Mouse (Mus musculus) spleen, adult 2 months (tissue): ENCODE measurements at regions not wholly inside any gene's neighbourhood (a gene's known extent, or its start where the extent isn't known, plus 50 kb on each side); places are given as distances from the start of the nearest gene placed in this dataset.

Experiments
- DNase-seq, 2 experiments: peaks; one replicate each; pipeline versions ENCODE4 v3.0.0 to v3.0.0-alpha.2; 2012 to 2021; ENCODE audit warnings: low spot score in 2 of 2, low read depth in 1 of 2
- H3K27ac ChIP-seq: fragments of 200-500 bp; 2 replicates; pipeline ENCODE4 v1.5.1; 2012; ENCODE audit warnings: low read length, inconsistent platforms; ENCODE audit not compliant: insufficient read depth
- H3K27me3 ChIP-seq: fragments of 200-500 bp; 2 replicates; pipeline ENCODE4 v1.6.1; 2012; ENCODE audit warnings: mild to moderate bottlenecking, moderate library complexity, low read length, inconsistent platforms; ENCODE audit not compliant: control insufficient read depth, insufficient read depth
- H3K36me3 ChIP-seq: fragments of 200-500 bp; 2 replicates; pipeline ENCODE4 v1.6.1; 2012; ENCODE audit warnings: mild to moderate bottlenecking, low read length, inconsistent platforms; ENCODE audit not compliant: control insufficient read depth, insufficient read depth
- H3K4me1 ChIP-seq: fragments of 200-500 bp; 2 replicates; pipeline ENCODE4 v1.6.1; 2011; ENCODE audit warnings: inconsistent platforms; ENCODE audit not compliant: control insufficient read depth, insufficient read depth, insufficient read length
- H3K4me3 ChIP-seq: fragments of 200-500 bp; 2 replicates; pipeline ENCODE4 v1.5.1; 2011; ENCODE audit warnings: mild to moderate bottlenecking, inconsistent platforms; ENCODE audit not compliant: insufficient read depth, insufficient read length; ENCODE audit errors: extremely low read depth
- CTCF ChIP-seq: fragments of 200-500 bp; IDR thresholded peaks from 2 replicates; pipeline ENCODE4 v1.5.1; 2011; ENCODE audit warnings: mild to moderate bottlenecking, inconsistent platforms; ENCODE audit not compliant: insufficient read depth, insufficient read length, insufficient replicate concordance; ENCODE audit errors: extremely low read depth
- POLR2A ChIP-seq: fragments of 200-500 bp; IDR thresholded peaks from 2 replicates; pipeline ENCODE4 v1.6.1; 2011; ENCODE audit warnings: low read depth, low read length, inconsistent platforms
- whole genome bisulfite sequencing: fragments of 180-500 bp; shearing (Covaris S2); methylation state at CpG from one replicate; pipeline ENCODE4 v1.1.7; 2018; 5-methylcytosine and 5-hydroxymethylcytosine counted together

GRCm38 (mm10) chr11:114552176-114552575 is 116.1 kb upstream of the Rpl38 start:
- 93% methylated on average over 7 of the region's 7 CpGs for WGBS
- TF ChIP-seq POLR2A: no peak
- no peak for TF ChIP-seq CTCF
- H3K4me1 ChIP-seq: no peaks in the 10 kb centered on the region; the same call in 1 of the 2 replicates
- H3K27ac ChIP-seq: no peak overlapping the region
- H3K4me3 ChIP-seq: no peak overlapping the region
- H3K36me3 ChIP-seq: no peaks in the 10 kb centered on the region
- no peaks in the 10 kb centered on the region for H3K27me3 ChIP-seq
- no peak for DNase-seq

- TF ChIP-seq CTCF: no peak
- no peak for TF ChIP-seq POLR2A
- DNase-seq: no peak
- H3K27ac ChIP-seq: no peak overlapping the region
- H3K27me3 ChIP-seq: no peaks in the 10 kb centered on the region
- no peak overlapping the region for H3K4me3 ChIP-seq
- 89% methylated on average over 4 of the region's 4 CpGs for WGBS
- no peaks in the 10 kb centered on the region; the same call in 1 of the 2 replicates for H3K4me1 ChIP-seq
- H3K36me3 ChIP-seq: no peaks in the 10 kb centered on the region
Measured at GRCm38 (mm10) chr11:114551262-114551661, 117.1 kb upstream of the Rpl38 start.

- Histone ChIP-seq H3K36me3 (no peaks in the 10 kb centered on the region), H3K27ac (no peak overlapping the region), H3K4me3 (no peak overlapping the region), H3K27me3 (no peaks in the 10 kb centered on the region), H3K4me1 (no peaks in the 10 kb centered on the region)
- no peak for TF ChIP-seq POLR2A
- TF ChIP-seq CTCF: no peak
- 86% methylated on average over 5 of the region's 5 CpGs for WGBS
- no peak for DNase-seq
Measured at GRCm38 (mm10) chr11:114548658-114549057, 119.7 kb upstream of the Rpl38 start.

GRCm38 (mm10) chr11:114544212-114544611 is 124.1 kb upstream of the Rpl38 start:
- WGBS: 82% methylated on average over 3 of the region's 3 CpGs
- no peak overlapping the region for H3K4me3 ChIP-seq
- H3K36me3 ChIP-seq: no peaks in the 10 kb centered on the region
- no peaks in the 10 kb centered on the region for H3K4me1 ChIP-seq
- DNase-seq: no peak
- no peaks in the 10 kb centered on the region for H3K27me3 ChIP-seq
- H3K27ac ChIP-seq: no peak overlapping the region
- TF ChIP-seq POLR2A: no peak

DNA sequence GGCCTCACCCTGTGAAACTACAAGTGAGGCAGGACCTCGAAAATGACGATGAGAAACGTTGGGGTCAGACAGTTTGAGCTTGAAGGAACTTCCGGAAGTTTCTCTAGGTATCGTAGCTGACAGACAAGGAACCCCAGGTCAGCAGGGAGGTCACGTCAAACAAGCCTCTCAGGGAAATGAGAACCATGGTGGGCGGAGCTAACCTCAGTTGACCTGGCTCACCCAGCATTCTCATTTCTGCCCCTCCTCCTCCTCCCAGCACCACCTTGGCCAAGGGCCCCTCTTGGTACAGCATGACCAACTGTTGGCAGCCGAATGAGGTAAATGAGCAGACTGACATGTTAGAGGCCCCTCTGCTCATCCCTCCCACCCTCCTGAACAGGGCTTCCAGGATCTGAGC is 126.2 kb upstream of the Rpl38 start:
- 87% methylated on average over 8 of the region's 8 CpGs for WGBS
- H3K36me3 ChIP-seq: no peaks in the 10 kb centered on the region

DNA sequence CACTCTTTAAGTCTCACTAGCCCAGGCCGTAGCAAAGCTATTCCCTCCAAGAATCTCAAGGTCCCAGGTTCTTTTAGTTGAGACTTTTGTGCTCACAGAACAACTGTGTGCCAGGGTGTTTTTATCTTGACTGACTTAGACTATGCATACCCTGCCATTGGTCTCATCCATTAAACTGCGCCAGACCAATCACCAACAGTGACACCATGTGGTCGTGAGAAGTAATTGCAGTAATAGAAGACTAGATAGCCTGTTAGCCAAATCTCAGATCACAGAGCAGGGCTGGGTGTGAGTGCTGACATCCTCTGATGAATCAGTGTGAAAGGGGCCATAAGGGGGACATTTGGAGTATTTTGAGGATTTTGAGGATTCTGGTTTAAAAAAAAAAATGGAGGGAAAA is 127.8 kb upstream of the Rpl38 start:
- no peak for DNase-seq
- no peaks in the 10 kb centered on the region for H3K4me1 ChIP-seq
- no peaks in the 10 kb centered on the region for H3K27me3 ChIP-seq
- no peaks in the 10 kb centered on the region for H3K36me3 ChIP-seq
- no peak overlapping the region for H3K27ac ChIP-seq
- TF ChIP-seq CTCF: no peak
- TF ChIP-seq POLR2A: no peak
- WGBS: 76% methylated on average over 3 of the region's 3 CpGs
- no peak overlapping the region for H3K4me3 ChIP-seq

More for the DNA sequence above, 126.2 kb upstream of the Rpl38 start:
- no peak for DNase-seq
- no peak overlapping the region for H3K4me3 ChIP-seq
- H3K4me1 ChIP-seq: no peaks in the 10 kb centered on the region
- TF ChIP-seq POLR2A (no peak), CTCF (no peak)
- H3K27ac ChIP-seq: no peak overlapping the region
- H3K27me3 ChIP-seq: no peaks in the 10 kb centered on the region

- no peak overlapping the region for H3K27ac ChIP-seq
- no peak for DNase-seq
- no peak overlapping the region for H3K4me3 ChIP-seq
- WGBS: 38% methylated on average over 13 of the region's 13 CpGs
- no peaks in the 10 kb centered on the region for H3K36me3 ChIP-seq
- no peaks in the 10 kb centered on the region for H3K27me3 ChIP-seq
- TF ChIP-seq CTCF (no peak), POLR2A (no peak)
- H3K4me1 ChIP-seq: no peaks in the 10 kb centered on the region
Measured at GRCm38 (mm10) chr11:114536616-114537493, 131.5 kb upstream of the Rpl38 start.

GRCm38 (mm10) chr11:114535900-114536299 is 132.4 kb upstream of the Rpl38 start:
- Histone ChIP-seq H3K36me3 (no peaks in the 10 kb centered on the region), H3K27me3 (no peaks in the 10 kb centered on the region), H3K4me3 (no peak overlapping the region), H3K4me1 (no peaks in the 10 kb centered on the region), H3K27ac (no peak overlapping the region)
- no peak for DNase-seq
- 85% methylated on average over 9 of the region's 9 CpGs for WGBS
- TF ChIP-seq CTCF (no peak), POLR2A (no peak)
